Mouse (Mus musculus) E14TG2a.4 (cell line): ENCODE measurements around the gene Rps6ka5.

Experiments
- CTCF ChIP-seq: conservative IDR thresholded peaks from 2 replicates; pipeline ENCODE4 v1.5.1; 2014; ENCODE audit warnings: low read length
- POU5F1 ChIP-seq: IDR thresholded peaks from 2 replicates; pipeline ENCODE4 v1.6.1; 2014; ENCODE audit warnings: low read length, borderline replicate concordance

DNA sequence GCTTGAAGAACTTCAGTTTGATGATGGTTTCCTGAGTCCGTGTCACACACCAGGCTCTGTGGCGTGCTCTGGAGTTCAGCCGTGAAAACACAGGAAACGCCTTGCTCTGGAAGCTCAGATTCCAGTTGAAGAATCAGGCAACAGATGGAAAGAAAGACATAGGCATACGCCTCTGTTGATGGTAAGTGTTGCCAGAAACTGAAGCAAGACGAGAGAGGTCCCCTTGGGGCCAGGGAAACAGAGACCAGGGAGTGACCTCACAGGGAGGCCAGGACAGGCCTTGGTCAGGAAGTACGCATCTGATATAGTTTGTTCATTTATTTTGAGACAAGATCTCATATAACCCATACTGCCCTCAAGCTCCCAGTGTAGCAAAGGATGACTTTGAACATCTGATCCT lies 48.0 kb upstream of the Rps6ka5 start:
- no peak for TF ChIP-seq CTCF
- no peak for TF ChIP-seq POU5F1
